Mouse (Mus musculus): ENCODE results near the gene Trp53tg5.

Trp53tg5 gene

DNA sequence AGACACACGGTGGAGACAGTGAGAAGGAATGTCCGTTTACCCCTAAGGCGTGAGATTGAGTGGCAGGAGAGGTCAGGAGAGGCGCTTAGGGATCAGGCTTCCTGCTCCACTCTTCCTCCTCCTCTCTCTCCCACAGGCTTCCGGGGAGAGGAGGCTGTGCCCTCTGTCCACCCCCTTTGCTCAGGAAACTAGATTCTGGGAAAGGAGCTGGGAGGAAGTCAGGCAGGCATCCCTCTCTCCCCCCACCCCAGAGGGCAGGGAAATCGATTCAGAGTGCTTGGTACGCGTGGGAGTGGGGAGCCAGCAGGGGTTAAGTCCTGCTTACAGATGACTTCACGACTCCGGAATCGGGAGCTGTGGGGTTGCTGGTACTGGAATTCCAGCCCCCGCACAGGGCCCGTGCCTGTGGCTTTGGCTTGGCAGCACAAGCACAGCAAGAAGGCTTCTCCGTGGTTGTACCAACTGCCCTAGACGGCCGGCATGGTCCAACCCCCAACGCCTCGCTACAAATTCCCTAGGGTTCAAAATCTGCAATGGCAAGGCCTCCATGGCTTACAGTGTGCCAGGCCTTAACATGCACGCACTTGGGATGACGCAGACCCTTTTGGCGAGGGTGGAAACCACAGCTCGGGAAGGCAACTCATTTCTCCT lies 40.9 kb downstream of the Trp53tg5 start:
- DNase-seq (ENCODE audit: low spot score in 2 of 2) = no peak

DNA sequence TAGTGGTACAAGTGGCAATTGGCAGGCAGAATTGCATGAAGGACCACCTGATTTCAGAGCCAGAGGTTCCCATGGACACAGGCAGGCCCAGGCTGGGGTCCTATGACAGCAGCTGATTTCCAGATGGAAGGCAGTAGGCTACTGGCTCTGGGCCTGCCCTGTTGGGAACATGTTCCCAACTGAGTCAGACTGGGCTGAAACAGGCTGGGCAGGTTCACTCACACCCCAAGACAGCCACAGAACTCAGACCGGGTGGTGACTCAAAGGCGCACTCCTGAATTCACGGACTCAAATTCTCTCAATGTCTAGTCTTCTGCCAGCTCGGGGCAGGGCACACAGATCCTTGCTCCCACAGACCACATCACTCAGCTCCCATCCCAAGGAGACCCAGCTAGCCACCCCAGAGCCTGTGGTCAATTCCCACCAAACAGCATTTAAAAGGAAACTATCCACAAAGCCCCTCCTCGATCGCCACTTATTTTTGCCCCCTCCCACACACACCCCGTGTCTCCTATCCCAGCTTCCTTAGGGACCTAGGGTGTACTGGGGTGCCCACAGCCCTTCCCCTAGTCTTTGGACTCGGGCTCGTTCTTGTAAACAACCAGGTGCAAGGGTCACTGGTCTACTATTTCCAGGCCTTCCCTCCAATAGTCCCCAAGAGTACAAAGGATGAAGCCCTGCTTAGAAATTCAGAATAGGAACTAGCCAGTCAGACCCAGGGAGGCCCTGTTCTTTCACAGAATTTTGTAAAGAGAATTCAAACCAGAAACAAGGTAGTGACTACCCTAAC lies 41.7 kb downstream of the Trp53tg5 start:
- no peak for DNase-seq (ENCODE audit: low spot score in 2 of 2)

GRCm38 (mm10) chr2:164430697-164431096 lies 42.8 kb downstream of the Trp53tg5 start:
- DNase-seq (ENCODE audit: low spot score in 2 of 2) = no peak

- no peak for DNase-seq (ENCODE audit: low spot score in 2 of 2)
Observed at GRCm38 (mm10) chr2:164429881-164430615, 43.5 kb downstream of the Trp53tg5 start.

DNA sequence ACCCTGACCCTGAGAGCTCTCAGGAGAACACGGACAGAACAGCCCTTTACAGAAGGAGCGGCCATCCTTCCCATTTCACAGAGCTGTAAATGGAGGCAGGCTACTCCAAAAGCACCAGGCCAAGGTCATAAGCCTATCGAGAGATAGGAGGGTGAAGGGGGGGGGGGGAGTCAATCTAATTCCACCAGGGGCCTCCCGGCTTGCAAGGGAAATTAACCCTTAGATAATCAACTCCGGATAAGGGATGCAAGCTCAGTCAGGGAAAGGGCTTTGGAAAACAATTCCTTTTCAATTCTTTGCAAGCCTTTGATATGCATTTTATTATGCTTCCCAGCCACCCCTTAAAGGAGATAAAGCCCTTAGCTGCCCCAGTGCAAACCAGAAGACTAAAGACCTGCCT lies 45.1 kb downstream of the Trp53tg5 start:
- DNase-seq (ENCODE audit: low spot score in 2 of 2) = no peak

DNA sequence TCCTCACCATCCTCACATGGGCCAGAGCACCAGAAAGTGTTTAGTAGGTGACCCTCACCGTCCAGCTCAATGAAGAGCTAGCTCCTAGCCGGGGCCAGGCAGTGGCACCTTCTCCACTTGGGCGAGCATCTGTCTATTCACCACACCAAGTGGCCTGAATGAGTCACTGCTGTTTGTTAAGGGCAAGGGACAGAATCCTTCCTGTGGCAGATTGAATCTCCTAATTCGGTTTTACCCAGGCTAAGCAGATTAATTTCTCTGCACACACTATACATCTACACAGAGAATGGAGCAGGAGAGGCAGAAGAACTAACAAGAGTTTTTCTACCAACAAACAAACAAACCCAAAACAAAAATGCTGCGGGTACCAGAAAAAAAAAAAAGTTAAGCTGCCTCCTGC lies 46.6 kb downstream of the Trp53tg5 start:
- DNase-seq (ENCODE audit: low spot score in 2 of 2) = no peak

DNA sequence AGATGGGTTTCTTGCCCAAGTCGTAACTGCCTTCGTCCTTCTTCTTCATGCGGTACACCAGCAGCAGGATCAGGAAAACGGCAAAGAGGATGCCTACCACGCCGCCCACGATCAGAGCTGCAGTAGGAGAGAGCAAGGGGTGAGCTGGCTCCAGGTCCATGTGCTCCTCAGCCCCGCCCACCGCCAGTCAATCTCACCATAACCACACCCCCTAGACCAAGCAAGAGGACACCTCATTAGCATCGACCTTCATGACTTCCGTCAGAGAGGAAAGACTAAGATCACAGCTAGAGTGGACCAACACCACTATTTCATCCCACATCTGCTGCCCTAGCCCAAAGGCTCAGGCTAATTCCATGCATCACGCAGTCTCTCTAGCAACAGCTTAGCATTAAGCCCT lies 47.4 kb downstream of the Trp53tg5 start:
- no peak for DNase-seq (ENCODE audit: low spot score in 2 of 2)

DNA sequence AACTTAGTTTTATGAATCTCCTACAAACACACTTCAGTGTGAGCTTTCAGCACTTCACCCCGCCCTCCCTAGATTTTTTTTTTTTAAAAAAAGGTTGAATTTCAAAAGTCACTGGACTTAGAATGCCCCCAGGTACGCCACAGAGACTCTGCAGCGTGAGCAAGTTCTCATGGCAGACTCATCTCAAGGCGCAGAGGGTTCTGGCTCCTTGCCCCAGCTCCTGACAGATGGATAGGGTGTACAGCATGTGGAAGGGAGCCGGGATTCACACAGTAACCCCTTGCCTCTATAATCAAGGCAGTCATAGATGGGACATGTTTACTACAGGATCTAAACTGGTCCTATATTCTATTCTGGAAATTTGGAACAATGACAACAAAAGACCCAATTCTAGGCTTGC lies 48.1 kb downstream of the Trp53tg5 start:
- no peak for DNase-seq (ENCODE audit: low spot score in 2 of 2)

DNA sequence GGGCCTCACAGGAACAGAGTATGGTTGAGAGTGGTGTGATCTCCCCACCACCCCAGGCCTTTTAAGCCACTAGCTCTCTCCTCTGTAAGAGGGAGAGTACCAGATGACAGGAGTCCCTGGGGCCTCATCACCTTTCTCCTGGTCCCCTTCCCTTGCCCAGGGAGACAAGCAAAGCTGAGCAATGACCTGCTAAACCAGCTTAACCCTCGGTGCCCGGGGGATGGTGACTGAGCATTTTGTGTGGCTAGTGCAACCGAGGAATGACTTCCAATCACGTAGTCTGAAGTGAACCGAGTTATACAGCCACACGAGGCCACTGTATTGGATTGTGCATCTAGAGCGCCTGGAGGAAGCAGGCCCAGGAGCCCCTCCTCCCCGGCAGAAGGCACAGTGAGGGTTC lies 49.1 kb downstream of the Trp53tg5 start:
- no peak for DNase-seq (ENCODE audit: low spot score in 2 of 2)

GRCm38 (mm10) chr2:164423464-164423863 lies 50.1 kb downstream of the Trp53tg5 start:
- peak in 1 of 2 experiments; percentile 20 for DNase-seq (ENCODE audit: low spot score in 2 of 2)

GRCm38 (mm10) chr2:164422675-164423393 lies 50.7 kb downstream of the Trp53tg5 start:
- DNase-seq (ENCODE audit: low spot score in 2 of 2) = no peak

- no peak for DNase-seq (ENCODE audit: low spot score in 2 of 2)
Observed at GRCm38 (mm10) chr2:164421979-164422378, 51.5 kb downstream of the Trp53tg5 start.

DNA sequence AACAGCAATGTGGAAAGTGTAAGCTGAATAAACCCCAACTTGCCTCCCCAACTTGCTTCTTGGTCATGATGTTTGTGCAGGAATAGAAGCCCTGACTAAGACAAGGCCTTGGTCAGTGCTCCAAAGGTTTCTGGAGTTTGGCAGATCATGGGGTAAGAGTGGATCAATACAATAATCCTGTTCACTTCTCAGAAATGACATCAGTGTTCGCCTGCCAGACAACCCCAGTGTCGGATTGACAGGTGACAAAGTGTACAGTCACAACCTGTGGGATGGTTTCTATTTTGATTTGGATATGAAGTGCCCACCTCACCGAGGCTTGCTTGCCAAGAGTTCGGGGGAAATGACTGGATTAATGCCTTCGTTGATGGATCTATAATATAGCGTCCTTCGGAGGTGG lies 52.2 kb downstream of the Trp53tg5 start:
- no peak for DNase-seq (ENCODE audit: low spot score in 2 of 2)
